Mouse (Mus musculus): ENCODE data around the gene F11. TPM values are rescaled to one million over a fixed set of nuclear protein-coding genes. Genes with fewer than 3 reads are reported as not detected.

F11 gene
- total RNA-seq, 2 experiments from 2014 or later, result not detected

DNA sequence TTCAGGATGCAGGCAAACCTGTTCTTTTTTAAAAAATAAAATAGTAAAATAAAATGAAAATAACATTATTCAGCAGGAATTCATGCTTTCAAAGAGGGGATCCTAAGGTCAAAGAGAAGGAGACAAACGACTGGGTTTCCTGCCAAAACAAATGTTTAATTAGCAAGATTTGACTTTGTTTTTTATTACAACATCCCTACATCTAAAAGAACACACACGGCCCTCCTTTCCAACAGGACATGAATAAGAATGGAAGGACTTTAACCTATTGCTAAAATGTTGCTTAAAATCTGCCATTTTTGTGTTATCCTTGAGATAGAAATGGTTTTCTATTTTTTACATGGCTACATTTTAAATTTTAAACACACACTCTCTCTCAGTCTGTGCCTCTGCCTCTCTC is 8.7 kb downstream of the F11 start:
- DNase-seq, result no peak
- intact Hi-C loops (cut with DNase I), result no loop called here

DNA sequence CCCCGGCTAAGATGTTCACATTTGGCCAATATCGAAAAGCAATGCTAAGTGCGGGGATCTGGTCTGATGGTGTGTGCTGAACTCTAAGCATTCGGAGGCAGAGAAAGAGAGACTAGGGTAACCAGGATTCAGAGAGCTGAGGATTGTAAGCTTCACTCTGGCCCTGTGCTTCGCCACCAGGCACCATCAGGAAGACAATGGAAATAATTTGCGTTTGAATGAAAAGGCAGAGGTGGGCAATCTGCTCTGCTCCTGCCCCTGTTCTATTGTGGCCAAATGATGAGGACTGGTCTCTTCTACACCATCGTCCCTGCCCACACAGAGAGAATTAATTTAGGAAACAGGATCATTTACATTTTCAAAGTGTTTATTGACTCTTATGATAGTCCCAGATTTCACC is 15.5 kb downstream of the F11 start:
- no peak for DNase-seq
- intact Hi-C loops (cut with DNase I), result no loop called here

DNA sequence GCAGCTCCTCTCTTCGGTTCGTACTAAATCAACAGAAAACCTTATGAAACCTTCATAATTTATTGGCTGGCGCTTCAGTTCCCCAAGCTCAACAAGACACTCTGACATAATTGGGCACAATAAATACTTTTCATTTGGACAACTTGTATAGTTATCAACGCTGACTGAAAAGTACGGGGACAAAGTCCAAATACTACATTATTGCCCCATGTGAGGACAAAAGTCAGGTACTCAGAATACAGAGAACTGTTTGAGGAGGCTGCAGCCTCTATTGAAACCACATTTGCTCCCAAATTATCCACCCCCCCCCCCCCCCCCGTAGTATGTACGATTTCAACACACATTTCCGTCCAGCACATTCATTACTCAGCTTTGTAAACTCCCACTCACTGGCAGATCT is 22.5 kb downstream of the F11 start:
- intact Hi-C loops (cut with DNase I), result loop anchor here (5.0 kb wide), 1 partner anchor 187 kb away; no protein-coding TSS in a partner anchor

DNA sequence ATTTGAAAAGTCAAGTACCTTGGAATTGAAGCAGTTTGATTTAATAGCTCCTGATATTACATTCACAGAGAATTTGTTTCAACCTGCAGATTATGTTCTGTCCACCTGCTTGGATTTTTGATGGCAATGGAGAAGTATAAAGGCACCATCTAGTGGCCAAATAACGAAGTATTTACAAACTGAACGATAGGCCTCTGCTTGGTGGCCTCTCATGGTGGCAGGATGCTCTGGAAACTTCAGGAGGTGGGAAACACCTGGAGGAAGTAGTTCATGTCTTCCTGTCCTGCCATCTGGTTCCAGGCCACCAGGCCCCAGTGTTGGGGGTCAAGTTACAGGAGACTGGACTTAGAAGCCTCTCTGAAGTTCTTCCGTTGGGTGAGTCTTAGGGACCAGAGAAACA is 23.5 kb downstream of the F11 start:
- DNase-seq, result no peak

More for the DNA sequence above, 22.5 kb downstream of the F11 start:
- DNase-seq, result no peak

DNA sequence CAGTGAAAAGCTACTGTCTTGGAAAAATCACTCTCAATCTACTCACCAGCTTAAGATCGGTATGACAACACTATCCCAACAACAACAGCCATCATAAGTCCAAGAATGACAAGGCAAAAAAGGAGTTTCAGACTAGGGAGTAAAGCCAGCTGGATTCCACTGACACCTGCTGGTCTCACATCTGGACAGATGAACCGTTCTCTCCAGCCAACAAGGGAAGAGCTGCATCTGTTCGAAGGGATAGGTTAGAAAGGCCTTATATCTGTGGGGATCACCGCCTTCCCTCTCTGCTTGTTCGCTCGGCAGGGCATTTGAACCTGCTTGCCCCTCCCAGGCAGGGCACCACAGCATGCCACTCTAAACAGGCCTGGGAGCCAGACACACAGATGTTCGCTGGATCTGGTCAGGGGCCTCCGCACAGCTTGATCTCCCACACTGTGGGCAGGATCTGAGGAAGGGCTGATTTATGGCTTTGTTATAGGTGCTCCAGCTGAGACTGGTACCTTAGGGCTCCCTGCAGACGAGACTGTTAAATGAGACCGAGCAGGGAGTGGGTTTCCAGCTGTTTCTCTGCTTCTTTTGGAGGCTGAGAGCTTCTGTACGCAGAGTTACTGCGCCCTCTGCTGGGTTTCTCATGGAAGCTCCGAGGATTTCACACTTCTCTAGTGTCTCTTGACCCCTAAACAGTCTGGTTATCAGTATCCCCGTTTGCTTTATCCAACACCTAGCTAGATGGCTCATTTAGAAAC is 25.5 kb downstream of the F11 start:
- intact Hi-C loops (cut with DNase I), result loop anchor here (5.0 kb wide), 1 partner anchor 184 kb away; no protein-coding TSS in a partner anchor
- DNase-seq, result peak; percentile 35 to 43

More for the DNA sequence above, 23.5 kb downstream of the F11 start:
- intact Hi-C loops (cut with DNase I), result loop anchor here (1.0 to 5.0 kb wide), 2 partner anchors 170 to 186 kb away; no protein-coding TSS in a partner anchor

DNA sequence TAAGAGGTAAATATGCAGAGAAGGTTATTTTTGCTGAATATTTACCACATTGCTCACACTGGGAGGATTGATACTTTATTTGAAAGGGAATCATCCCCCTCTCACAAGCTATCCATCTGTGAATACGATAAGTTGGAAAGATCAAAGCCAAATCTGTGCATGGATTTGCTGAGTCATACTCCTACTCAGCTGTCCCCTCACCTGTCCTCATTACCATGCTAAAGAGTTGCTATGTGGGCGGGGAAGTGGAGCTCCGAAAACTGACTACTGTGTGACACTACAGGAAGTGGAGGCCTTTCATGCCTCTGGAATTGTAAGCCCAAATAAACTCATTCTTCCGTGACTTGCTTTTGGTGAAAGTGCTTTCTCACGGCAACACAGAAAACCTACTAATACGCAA is 26.6 kb downstream of the F11 start:
- intact Hi-C loops (cut with DNase I), result loop anchor here (5.0 kb wide), 1 partner anchor 183 kb away; no protein-coding TSS in a partner anchor
- no peak for DNase-seq

DNA sequence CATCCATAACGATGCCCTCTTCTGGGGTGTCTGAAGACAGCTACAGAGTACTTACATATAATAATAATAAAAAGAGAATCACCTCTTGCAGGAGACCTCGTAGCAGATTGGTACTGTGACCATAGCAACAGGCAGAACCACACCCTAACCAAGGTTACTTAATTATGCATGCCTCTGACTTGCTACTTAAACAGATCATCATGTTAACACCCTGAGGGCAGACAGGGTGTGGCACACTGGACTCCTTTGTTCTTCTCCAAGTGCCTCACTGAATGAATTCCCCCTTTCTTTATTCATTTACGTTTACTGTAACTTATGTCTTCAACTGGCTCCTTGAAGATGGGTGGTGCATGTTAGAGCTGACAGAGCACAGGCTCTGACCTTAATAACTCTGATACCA is 28.6 kb downstream of the F11 start:
- intact Hi-C loops (cut with DNase I), result no loop called here
- no peak for DNase-seq

DNA sequence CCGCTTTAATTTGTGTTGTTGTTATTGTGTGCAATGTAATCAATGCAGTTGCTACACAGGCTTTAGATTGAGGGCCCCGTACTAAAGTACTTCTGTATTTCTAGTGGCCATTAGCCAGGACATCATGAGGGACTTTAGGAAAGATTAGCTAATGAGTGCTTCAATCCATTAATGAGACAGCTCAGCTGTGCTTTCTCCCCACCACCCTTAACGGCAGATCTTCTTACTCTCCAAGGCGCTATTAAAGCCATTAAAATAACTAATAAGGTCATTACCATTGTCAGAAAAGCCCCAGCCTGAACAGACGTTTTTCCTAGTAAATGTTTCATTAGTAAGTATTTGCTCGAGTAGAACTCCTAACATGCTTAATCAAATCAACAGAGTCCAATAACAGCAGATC is 59.4 kb downstream of the F11 start:
- intact Hi-C loops (cut with DNase I), result no loop called here
- DNase-seq, result no peak

DNA sequence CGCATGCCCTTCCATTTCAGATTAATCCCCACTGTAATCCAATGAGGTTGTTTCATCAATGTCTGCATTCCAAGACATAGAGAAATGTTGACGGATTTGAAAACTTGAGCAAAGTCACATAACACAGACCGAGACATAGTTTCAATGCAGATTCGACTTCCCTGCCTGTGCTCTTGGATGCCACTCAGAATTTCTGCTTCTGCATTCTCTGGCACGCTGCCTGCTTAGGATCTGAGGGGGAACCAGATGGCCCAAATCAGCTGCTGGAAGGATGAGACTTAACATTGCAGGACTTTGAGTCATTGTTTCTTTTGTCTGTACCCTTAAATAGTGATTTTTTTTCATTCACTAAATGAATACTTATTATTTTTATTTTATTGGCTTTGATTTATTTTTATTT is 60.2 kb downstream of the F11 start:
- peak; percentile 3 to 17 for DNase-seq
- intact Hi-C loops (cut with DNase I), result no loop called here

DNA sequence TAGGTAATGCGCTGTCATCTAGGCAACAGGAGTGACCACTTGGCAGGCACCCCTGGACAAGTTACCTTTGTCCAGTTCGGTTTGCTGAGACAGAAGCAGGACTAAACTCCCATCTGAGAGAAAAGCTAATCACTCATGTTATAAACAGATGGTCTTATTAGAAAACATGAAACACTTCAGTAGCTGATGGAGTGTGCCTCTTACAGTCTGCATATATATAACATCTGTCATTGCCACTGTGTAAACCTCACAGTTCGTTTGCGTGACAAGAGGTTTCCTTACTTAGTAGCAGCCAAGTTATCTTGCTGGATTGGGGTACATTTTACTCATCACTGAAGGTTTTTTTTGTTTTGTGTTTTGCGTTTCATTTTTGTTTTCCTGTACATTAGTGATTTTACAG is 64.5 kb downstream of the F11 start:
- no peak for DNase-seq
- intact Hi-C loops (cut with DNase I), result no loop called here

DNA sequence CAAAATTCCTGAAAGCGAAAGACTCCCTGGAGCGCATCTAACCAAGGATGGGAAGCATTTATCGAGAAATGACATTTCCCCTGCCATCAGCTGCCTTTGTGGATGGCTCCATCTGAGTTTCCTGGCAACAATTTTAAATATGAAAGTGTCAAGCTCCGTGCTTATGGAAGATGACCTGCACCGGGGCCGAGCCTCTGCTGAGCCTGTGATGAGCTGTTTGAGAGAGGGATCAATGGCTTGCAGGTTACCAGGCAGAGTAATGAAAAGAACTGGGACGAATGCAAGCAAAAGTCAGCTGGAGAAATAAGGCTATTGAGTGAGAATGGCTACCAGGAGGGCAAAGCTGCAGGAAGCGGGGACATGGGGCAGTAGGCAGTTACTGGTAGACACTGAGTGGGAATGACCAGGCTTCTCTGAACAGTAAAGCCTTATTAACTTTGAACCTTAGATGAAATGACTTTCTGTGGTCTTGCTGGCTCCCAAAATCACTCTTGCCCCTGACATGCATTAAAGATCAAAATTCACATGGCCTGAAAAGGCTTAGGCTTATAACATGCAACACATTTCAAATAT is 65.8 kb downstream of the F11 start:
- no peak for DNase-seq
- intact Hi-C loops (cut with DNase I), result no loop called here

Other genes starting within 250 kb of the F11 start
- not detected for gene Mtnr1a, start 192.9 kb downstream of the F11 start, total RNA-seq (2021)
- gene Klkb1, start 32.8 kb upstream of the F11 start, total RNA-seq (2021), result not detected
- gene Gm45753, start 46.4 kb upstream of the F11 start, total RNA-seq (2021), result not detected
- gene Cyp4v3, start 71.2 kb upstream of the F11 start, total RNA-seq (2021), result 1 to 10 TPM; 2.3 to 2.4 TPM
- gene Fam149a, start 120.3 kb upstream of the F11 start, total RNA-seq (2021), result 1 to 10 TPM; 3.0 to 3.4 TPM
- gene Tlr3, start 149.0 kb upstream of the F11 start, total RNA-seq (2021), result 1 to 10 TPM; 6.5 to 8.0 TPM
- 100 to 1,000 TPM; 520 to 531 TPM for gene Sorbs2, start 245.8 kb upstream of the F11 start, total RNA-seq (2021)

All from heart, postnatal 36 days (tissue).